In genomic region chr3:36505306-36505705, GRCm38 (mm10) we compare ENCODE assay signal across 25 mouse cellular contexts. TPM values are rescaled to one million over a fixed set of nuclear protein-coding genes. Genes with fewer than 3 reads are reported as not detected.
"Had no signal": no experiment of that assay in that cellular context is flagged by ENCODE, and none has a peak within 500 bp of the region (broad histone marks: within the 10 kb centered on the region; RNA-seq: fewer than 3 reads in every experiment).

No protein-coding gene starts in this region.

- H3K4me3 ChIP-seq: intestine, embryonic 15.5 days; kidney, embryonic 15.5 days; limb, embryonic 12.5 days; limb, embryonic 15.5 days; megakaryocyte, embryonic 14.5 days; neural tube, embryonic 12.5 days; neural tube, embryonic 15.5 days had no signal

- H3K4me2 ChIP-seq: intestine, embryonic 15.5 days; kidney, embryonic 15.5 days; limb, embryonic 12.5 days; limb, embryonic 15.5 days; liver, embryonic 11.5 days; lung, embryonic 14.5 days; neural tube, embryonic 12.5 days; neural tube, embryonic 15.5 days had no signal

- H3K9me3 ChIP-seq: intestine, embryonic 15.5 days; kidney, embryonic 15.5 days; limb, embryonic 12.5 days; limb, embryonic 15.5 days; megakaryocyte, embryonic 14.5 days; neural tube, embryonic 12.5 days; neural tube, embryonic 15.5 days had no signal

- ATAC-seq: liver, postnatal 0 days had no signal

- H3K27me3 ChIP-seq: intestine, embryonic 15.5 days; kidney, embryonic 15.5 days; limb, embryonic 12.5 days; limb, embryonic 15.5 days; neural tube, embryonic 12.5 days; neural tube, embryonic 15.5 days had no signal

- H3K9ac ChIP-seq: intestine, embryonic 15.5 days; kidney, embryonic 15.5 days; limb, embryonic 12.5 days; limb, embryonic 15.5 days; liver, embryonic 14.5 days; liver, postnatal 0 days; lung, embryonic 14.5 days; neural tube, embryonic 12.5 days; neural tube, embryonic 15.5 days had no signal

- H3K4me1 ChIP-seq: intestine, embryonic 15.5 days; kidney, embryonic 15.5 days; limb, embryonic 12.5 days; limb, embryonic 15.5 days; megakaryocyte, embryonic 14.5 days; neural tube, embryonic 12.5 days; neural tube, embryonic 15.5 days had no signal

- H3K36me3 ChIP-seq: intestine, embryonic 15.5 days; kidney, embryonic 15.5 days; limb, embryonic 12.5 days; limb, embryonic 15.5 days; neural tube, embryonic 12.5 days; neural tube, embryonic 15.5 days had no signal

- DNase-seq: kidney, adult 11 months; kidney, adult 8-10 months; kidney, postnatal 10 days; kidney, postnatal 4 days; left cerebral cortex, postnatal 4 days; liver, postnatal 0 days; lung, embryonic 14.5 days; lung, postnatal 10 days; lung, postnatal 36 days; right cerebral cortex, adult 18-20 months; right cerebral cortex, postnatal 14 days; right cerebral cortex, postnatal 4 days; thymus, adult 18-20 months; thymus, postnatal 36 days had no signal

- H3K27ac ChIP-seq: intestine, embryonic 15.5 days; kidney, embryonic 15.5 days; limb, embryonic 12.5 days; limb, embryonic 15.5 days; liver, embryonic 14.5 days; neural tube, embryonic 12.5 days; neural tube, embryonic 15.5 days; stomach, postnatal 0 days had no signal

RNA-seq across cellular contexts. Expression of gene Gm11549, which starts 16.3 kb away (rescaled TPM):
- polyA plus RNA-seq: liver, embryonic 11.5 days; liver, postnatal 0 days had no signal

RNA-seq across cellular contexts. Expression of gene 1810062G17Rik, which starts 29.6 kb away (rescaled TPM):
- total RNA-seq: layer of hippocampus, adult 18-20 months; left cerebral cortex, postnatal 4 days had no signal
